Mouse (Mus musculus): ENCODE data around the gene Micu1.

GRCm38 (mm10) chr10:59710246-59710645 is 8.0 kb downstream of the Micu1 start:
- TF ChIP-seq CTCF (IDR thresholded peaks at IDR 0.05; ENCODE audit: low read depth, low read length), result peak; percentile 16; the same call in 1 of the 2 replicates
- no peak for TF ChIP-seq POLR2A (IDR thresholded peaks at IDR 0.05; ENCODE audit: borderline replicate concordance, low read depth, low read length)

Data from bone marrow macrophage, adult 2 months (primary cell).